In the genomic region with DNA sequence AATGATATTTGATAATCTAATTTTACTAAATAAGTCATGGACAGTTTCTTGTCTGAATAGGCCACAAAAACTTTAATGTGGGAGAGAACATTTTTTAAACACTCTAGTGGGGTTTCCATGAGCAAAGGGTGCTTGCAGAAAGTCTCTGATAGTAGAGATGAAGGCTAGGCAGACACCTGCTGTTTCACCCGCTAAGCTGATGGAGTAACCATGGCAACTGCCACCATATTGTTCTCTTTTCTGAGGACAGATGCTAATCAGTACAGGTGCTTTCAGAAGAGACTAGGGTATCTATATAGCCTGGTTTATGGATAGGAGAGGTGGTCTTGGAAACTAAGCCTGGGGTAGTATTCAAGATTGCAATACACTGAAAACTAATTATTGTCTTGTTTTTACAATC, we compare ENCODE assay signal across 30 mouse cellular contexts. TPM values are rescaled to one million over a fixed set of nuclear protein-coding genes. Genes with fewer than 3 reads are reported as not detected.
DNase-seq lines count a peak whose midpoint lies in the region; ATAC-seq and TF ChIP-seq lines count a peak whose summit lies in the region.
"Had no signal": no experiment of that assay in that cellular context is flagged by ENCODE, and none has a peak within 500 bp of the region (broad histone marks: within the 10 kb centered on the region; RNA-seq: fewer than 3 reads in every experiment).

No protein-coding gene starts in this region.

- H3K27me3 ChIP-seq in forebrain, postnatal 0 days (ENCODE audit: insufficient read depth, low read length), result no peaks in the 10 kb centered on the region
- H3K27me3 ChIP-seq in forebrain, embryonic 15.5 days, result no peaks in the 10 kb centered on the region
- H3K27me3 ChIP-seq in thymus, adult 2 months (ENCODE audit: control insufficient read depth, insufficient read depth, low read length), result no peaks in the 10 kb centered on the region
- H3K27me3 ChIP-seq: liver, embryonic 13.5 days; neural tube, embryonic 12.5 days had no signal

- no peaks in the 10 kb centered on the region for H3K9me3 ChIP-seq in forebrain, postnatal 0 days (ENCODE audit: low read length)
- no peaks in the 10 kb centered on the region for H3K9me3 ChIP-seq in forebrain, embryonic 15.5 days
- H3K9me3 ChIP-seq: hindbrain, embryonic 10.5 days; liver, embryonic 13.5 days; neural tube, embryonic 12.5 days had no signal

- no peak overlapping the region for H3K27ac ChIP-seq in forebrain, postnatal 0 days (ENCODE audit: low read depth, low read length)
- H3K27ac ChIP-seq in forebrain, embryonic 15.5 days (replicated peaks), result no peak overlapping the region
- H3K27ac ChIP-seq in thymus, adult 2 months (ENCODE audit: control insufficient read depth, insufficient read depth, low read length), result no peak overlapping the region
- H3K27ac ChIP-seq: gastrocnemius, adult 2 months; hindbrain, embryonic 10.5 days; liver, embryonic 13.5 days; neural tube, embryonic 12.5 days had no signal

- no peak for TF ChIP-seq CTCF in forebrain, postnatal 0 days (IDR thresholded peaks at IDR 0.05; ENCODE audit: low read depth)
- TF ChIP-seq CTCF in thymus, adult 2 months (IDR thresholded peaks at IDR 0.05; ENCODE audit: borderline replicate concordance, control insufficient read depth, extremely low read depth, insufficient read depth, low read length, poor library complexity), result no peak

- H3K36me3 ChIP-seq in forebrain, postnatal 0 days (ENCODE audit: insufficient read depth), result no peaks in the 10 kb centered on the region
- H3K36me3 ChIP-seq in forebrain, embryonic 15.5 days, result no peaks in the 10 kb centered on the region
- no peaks in the 10 kb centered on the region for H3K36me3 ChIP-seq in thymus, adult 2 months (ENCODE audit: control insufficient read depth, insufficient read depth, low read length)
- H3K36me3 ChIP-seq: hindbrain, embryonic 10.5 days; liver, embryonic 13.5 days; neural tube, embryonic 12.5 days had no signal

- TF ChIP-seq POLR2A in thymus, adult 2 months (IDR thresholded peaks at IDR 0.05; ENCODE audit: control insufficient read depth, extremely low read depth, insufficient read depth, low read length, poor library complexity), result no peak

- DNase-seq in forebrain, postnatal 0 days, result no peak
- DNase-seq in T-cell, adult 2 months (ENCODE audit: low spot score), result peak; percentile 47
- DNase-seq in thymus, adult 2 months, result peak; percentile 58
- DNase-seq in heart, postnatal 4 days, result no peak
- no peak for DNase-seq in ovary, adult 18-20 months (ENCODE audit: low spot score)
- no peak for DNase-seq in gastrocnemius, postnatal 25 days
- DNase-seq: adrenal gland, postnatal 25 days; cerebellum, postnatal 10 days; gastrocnemius, adult 2 months; heart, adult 11 months; kidney, postnatal 36 days; liver, embryonic 13.5 days; lung, adult 2 months; lung, postnatal 14 days had no signal

- H3K4me2 ChIP-seq in forebrain, postnatal 0 days (ENCODE audit: low read depth), result no peak overlapping the region
- H3K4me2 ChIP-seq in forebrain, embryonic 15.5 days (replicated peaks), result no peak overlapping the region
- H3K4me2 ChIP-seq: heart, embryonic 11.5 days; liver, embryonic 13.5 days; midbrain, embryonic 11.5 days; neural tube, embryonic 12.5 days had no signal

- no peak overlapping the region for H3K9ac ChIP-seq in forebrain, postnatal 0 days
- no peak overlapping the region for H3K9ac ChIP-seq in forebrain, embryonic 15.5 days (replicated peaks)
- H3K9ac ChIP-seq: liver, embryonic 13.5 days; neural tube, embryonic 12.5 days had no signal

- 11% methylated on average over 1 of the region's 1 CpGs for WGBS in forebrain, postnatal 0 days
- WGBS in forebrain, embryonic 15.5 days, result 13% methylated on average over 1 of the region's 1 CpGs
- 7% methylated on average over 1 of the region's 1 CpGs for WGBS in thymus, adult 2 months

- peak; percentile 16; the same call in 1 of the 2 replicates for ATAC-seq in forebrain, postnatal 0 days
- ATAC-seq in forebrain, embryonic 15.5 days (replicated peaks), result no peak
- ATAC-seq: hindbrain, embryonic 16.5 days; intestine, postnatal 0 days had no signal

- no peaks in the 10 kb centered on the region for H3K4me1 ChIP-seq in forebrain, postnatal 0 days (ENCODE audit: insufficient read depth)
- H3K4me1 ChIP-seq in forebrain, embryonic 15.5 days, result no peaks in the 10 kb centered on the region
- peaks cover 22% of the 10 kb centered on the region for H3K4me1 ChIP-seq in thymus, adult 2 months (replicated peaks; ENCODE audit: control insufficient read depth, insufficient read depth, low read length)
- H3K4me1 ChIP-seq: hindbrain, embryonic 10.5 days; liver, embryonic 13.5 days; neural tube, embryonic 12.5 days had no signal

- H3K4me3 ChIP-seq in forebrain, postnatal 0 days (ENCODE audit: low read depth, low read length), result no peak overlapping the region
- no peak overlapping the region for H3K4me3 ChIP-seq in forebrain, embryonic 15.5 days
- no peak overlapping the region for H3K4me3 ChIP-seq in thymus, adult 2 months (ENCODE audit: control insufficient read depth, insufficient read depth, low read length)
- H3K4me3 ChIP-seq: gastrocnemius, adult 2 months; hindbrain, embryonic 10.5 days; liver, embryonic 13.5 days; neural tube, embryonic 12.5 days had no signal

RNA-seq across cellular contexts. Expression of a gene that starts 24.0 kb away (rescaled TPM):
- total RNA-seq in forebrain, postnatal 0 days (2014; rRNA removed), result 0.10 TPM in 1 of 2 replicates, not detected in the other
- not detected in 2 replicates for polyA plus RNA-seq in forebrain, postnatal 0 days (2015; fragmentation: Nextera tagmentation; extraction: Ambion mirVana)
- not detected in 2 replicates for polyA plus RNA-seq in forebrain, embryonic 15.5 days (2015; fragmentation: Nextera tagmentation; extraction: Ambion mirVana)
- polyA plus RNA-seq in thymus, adult 2 months (2012; rRNA removed), result 3.8 and 7.4 TPM in 2 replicates
- not detected for total RNA-seq in heart, postnatal 4 days (2021)
- total RNA-seq in gastrocnemius, postnatal 25 days (2021), result not detected
- total RNA-seq: left cerebral cortex, adult 18-20 months; left cerebral cortex, postnatal 25 days; MEL had no signal
- polyA plus RNA-seq: embryonic facial prominence, embryonic 11.5 days; forebrain, embryonic 11.5 days; frontal cortex, adult 2 months; heart, postnatal 0 days; hindbrain, embryonic 10.5 days; hindbrain, embryonic 16.5 days; intestine, postnatal 0 days; kidney, embryonic 14.5 days; liver, embryonic 13.5 days; midbrain, embryonic 11.5 days; neural tube, embryonic 12.5 days; stomach, embryonic 16.5 days had no signal

Comparison
In these comparisons a context has a peak if more than half of its experiments do, and no peak if none do; other contexts are left out.
1. DNase-seq: peak in T-cell, adult 2 months (single experiment) and thymus, adult 2 months (single experiment); none in forebrain, postnatal 0 days (single experiment), heart, postnatal 4 days (single experiment), ovary, adult 18-20 months (single experiment) and gastrocnemius, postnatal 25 days (single experiment).